Comparison of ENCODE assay signal across 16 mouse cellular contexts in genomic region chr5:115234519-115234918, GRCm38 (mm10). TPM values are rescaled to one million over a fixed set of nuclear protein-coding genes. Genes with fewer than 3 reads are reported as not detected.
DNase-seq lines count a peak whose midpoint lies in the region; ATAC-seq lines count a peak whose summit lies in the region.
"Had no signal": no experiment of that assay in that cellular context is flagged by ENCODE, and none has a peak within 500 bp of the region (broad histone marks: within the 10 kb centered on the region; RNA-seq: fewer than 3 reads in every experiment).

No protein-coding gene starts in this region.

- no peak overlapping the region for H3K27ac ChIP-seq in forebrain, embryonic 12.5 days
- no peak overlapping the region for H3K27ac ChIP-seq in forebrain, embryonic 14.5 days (ENCODE audit: low read depth, low read length)
- no peak overlapping the region for H3K27ac ChIP-seq in neural tube, embryonic 15.5 days (replicated peaks)
- H3K27ac ChIP-seq: embryonic facial prominence, embryonic 12.5 days; hindbrain, embryonic 12.5 days; neural tube, embryonic 12.5 days; stomach, postnatal 0 days had no signal

- H3K4me3 ChIP-seq in forebrain, embryonic 12.5 days (replicated peaks) = no peak overlapping the region
- H3K4me3 ChIP-seq in forebrain, embryonic 14.5 days (ENCODE audit: low read depth, low read length) = no peak overlapping the region
- H3K4me3 ChIP-seq in neural tube, embryonic 15.5 days (replicated peaks) = no peak overlapping the region

- 0 out of 2 replicates have a peak overlapping the region, but pooled peaks have one; percentile 82 for H3K4me2 ChIP-seq in forebrain, embryonic 12.5 days
- no peak overlapping the region for H3K4me2 ChIP-seq in forebrain, embryonic 14.5 days (ENCODE audit: low read length)
- 0 out of 2 replicates have a peak overlapping the region, but pooled peaks have one; percentile 79 for H3K4me2 ChIP-seq in neural tube, embryonic 15.5 days

- H3K27me3 ChIP-seq in forebrain, embryonic 12.5 days = peaks cover 52% of the 10 kb centered on the region
- no peaks in the 10 kb centered on the region for H3K27me3 ChIP-seq in forebrain, embryonic 14.5 days (replicated peaks; ENCODE audit: control insufficient read depth, insufficient read depth, low read length)
- H3K27me3 ChIP-seq in neural tube, embryonic 15.5 days (replicated peaks) = no peaks in the 10 kb centered on the region

- peaks cover 31% of the 10 kb centered on the region for H3K4me1 ChIP-seq in forebrain, embryonic 12.5 days
- H3K4me1 ChIP-seq in forebrain, embryonic 14.5 days (ENCODE audit: control insufficient read depth, insufficient read depth, low read length) = peaks cover 12% of the 10 kb centered on the region
- peaks cover 31% of the 10 kb centered on the region for H3K4me1 ChIP-seq in neural tube, embryonic 15.5 days

- no peak for ATAC-seq in forebrain, embryonic 12.5 days (ENCODE audit: low FRiP score)
- ATAC-seq in forebrain, embryonic 14.5 days = no peak
- ATAC-seq in neural tube, embryonic 15.5 days (ENCODE audit: low FRiP score) = no peak
- ATAC-seq in cerebellum, adult (ENCODE audit: insufficient number of reproducible peaks, low FRiP score, low TSS enrichment) = no peak

- H3K36me3 ChIP-seq in forebrain, embryonic 12.5 days (replicated peaks) = no peaks in the 10 kb centered on the region
- peaks cover 3% of the 10 kb centered on the region; the same call in 1 of the 2 replicates for H3K36me3 ChIP-seq in forebrain, embryonic 14.5 days (ENCODE audit: control insufficient read depth, insufficient read depth, low read length)
- no peaks in the 10 kb centered on the region for H3K36me3 ChIP-seq in neural tube, embryonic 15.5 days
- H3K36me3 ChIP-seq: embryonic facial prominence, embryonic 12.5 days; heart, embryonic 10.5 days; hindbrain, embryonic 12.5 days; neural tube, embryonic 12.5 days had no signal

- DNase-seq in forebrain, embryonic 14.5 days (ENCODE audit: low spot score) = no peak
- DNase-seq in layer of hippocampus, adult 11-12 months (ENCODE audit: low spot score) = peak; percentile 49
- DNase-seq in layer of hippocampus, postnatal 36 days = no peak
- DNase-seq in neural tube, embryonic 10.5 days (ENCODE audit: extremely low spot score, low spot score) = no peak
- DNase-seq in induced T-regulatory cell, adult 2 months (ENCODE audit: low read depth) = peak; percentile 27
- DNase-seq: cerebellum, adult 9-10 months; lung, adult 2 months had no signal

- H3K9me3 ChIP-seq in forebrain, embryonic 12.5 days = no peaks in the 10 kb centered on the region
- no peaks in the 10 kb centered on the region for H3K9me3 ChIP-seq in forebrain, embryonic 14.5 days (replicated peaks; ENCODE audit: control insufficient read depth, low read length)
- H3K9me3 ChIP-seq in neural tube, embryonic 15.5 days (replicated peaks) = no peaks in the 10 kb centered on the region
- H3K9me3 ChIP-seq: embryonic facial prominence, embryonic 12.5 days; heart, embryonic 10.5 days; hindbrain, embryonic 12.5 days; neural tube, embryonic 12.5 days had no signal

- WGBS in forebrain, embryonic 12.5 days = 44% methylated on average over 6 of the region's 6 CpGs
- WGBS in forebrain, embryonic 14.5 days = 42% methylated on average over 6 of the region's 6 CpGs
- WGBS in neural tube, embryonic 15.5 days = 49% methylated on average over 6 of the region's 6 CpGs

- H3K9ac ChIP-seq in forebrain, embryonic 12.5 days = no peak overlapping the region
- no peak overlapping the region for H3K9ac ChIP-seq in forebrain, embryonic 14.5 days (ENCODE audit: low read length)
- H3K9ac ChIP-seq in neural tube, embryonic 15.5 days (replicated peaks) = no peak overlapping the region

RNA-seq across cellular contexts. Expression of gene Pop5, which starts 1.1 kb away (rescaled TPM):
- polyA plus RNA-seq in forebrain, embryonic 12.5 days (2016; fragmentation: Nextera tagmentation; extraction: Ambion mirVana) = 90.5 and 97.1 TPM in 2 replicates
- 101 and 105 TPM in 2 replicates for polyA plus RNA-seq in forebrain, embryonic 14.5 days (2014; fragmentation: Nextera tagmentation; extraction: Ambion mirVana)
- 100 to 1,000 TPM; 117 to 122 TPM for total RNA-seq in layer of hippocampus, postnatal 36 days (2021)
- 117 and 127 TPM in 2 replicates for polyA plus RNA-seq in neural tube, embryonic 15.5 days (2015; fragmentation: Nextera tagmentation; extraction: Ambion mirVana)

RNA-seq across cellular contexts. Expression of gene Rnf10, which starts 38.2 kb away (rescaled TPM):
- 187 and 195 TPM in 2 replicates for polyA plus RNA-seq in forebrain, embryonic 12.5 days (2016; fragmentation: Nextera tagmentation; extraction: Ambion mirVana)
- 64.3 and 75.2 TPM in 2 replicates for polyA plus RNA-seq in forebrain, embryonic 14.5 days (2014; fragmentation: Nextera tagmentation; extraction: Ambion mirVana)
- total RNA-seq in layer of hippocampus, postnatal 36 days (2021) = 100 to 1,000 TPM; 238 to 245 TPM
- 171 and 197 TPM in 2 replicates for polyA plus RNA-seq in neural tube, embryonic 15.5 days (2015; fragmentation: Nextera tagmentation; extraction: Ambion mirVana)

RNA-seq across cellular contexts. Expression of gene Cabp1, which starts 40.3 kb away (rescaled TPM):
- polyA plus RNA-seq in forebrain, embryonic 12.5 days (2016; fragmentation: Nextera tagmentation; extraction: Ambion mirVana) = 6.0 and 6.1 TPM in 2 replicates
- polyA plus RNA-seq in forebrain, embryonic 14.5 days (2014; fragmentation: Nextera tagmentation; extraction: Ambion mirVana) = 7.1 and 10.1 TPM in 2 replicates
- 100 to 1,000 TPM; 122 to 139 TPM for total RNA-seq in layer of hippocampus, postnatal 36 days (2021)
- polyA plus RNA-seq in neural tube, embryonic 15.5 days (2015; fragmentation: Nextera tagmentation; extraction: Ambion mirVana) = 17.4 and 23.1 TPM in 2 replicates
- polyA plus RNA-seq: inflammation-experienced regulatory T-cells, adult 6 months had no signal

RNA-seq across cellular contexts. Expression of gene Coq5, which starts 44.9 kb away (rescaled TPM):
- 54.3 and 57.1 TPM in 2 replicates for polyA plus RNA-seq in forebrain, embryonic 12.5 days (2016; fragmentation: Nextera tagmentation; extraction: Ambion mirVana)
- polyA plus RNA-seq in forebrain, embryonic 14.5 days (2014; fragmentation: Nextera tagmentation; extraction: Ambion mirVana) = 55.1 and 60.9 TPM in 2 replicates
- total RNA-seq in layer of hippocampus, postnatal 36 days (2021) = 10 to 100 TPM; 38.0 to 40.0 TPM
- 63.7 and 64.6 TPM in 2 replicates for polyA plus RNA-seq in neural tube, embryonic 15.5 days (2015; fragmentation: Nextera tagmentation; extraction: Ambion mirVana)

Comparison
In these comparisons a context has a peak if more than half of its experiments do, and no peak if none do; other contexts are left out.
1. DNase-seq: peak in layer of hippocampus, adult 11-12 months (single experiment) and induced T-regulatory cell, adult 2 months (single experiment); none in forebrain, embryonic 14.5 days (single experiment), layer of hippocampus, postnatal 36 days (0 of 2) and neural tube, embryonic 10.5 days (single experiment).